Mouse (Mus musculus) cerebellum, adult 2 months (tissue): ENCODE measurements at regions not wholly inside any gene's neighbourhood (a gene's known extent, or its start where the extent isn't known, plus 50 kb on each side); places are given as distances from the start of the nearest gene placed in this dataset.

Experiments used
- CTCF ChIP-seq: fragments of 200-500 bp; IDR thresholded peaks from 2 replicates; pipeline ENCODE4 v1.5.1; 2011; ENCODE audit warnings: low read depth, mild to moderate bottlenecking, control low read depth, low read length, moderate library complexity, borderline replicate concordance; ENCODE audit not compliant: insufficient read depth
- POLR2A ChIP-seq: fragments of 200-500 bp; IDR thresholded peaks from 2 replicates; pipeline ENCODE4 v1.6.1; 2011; ENCODE audit warnings: low read length, control low read depth, borderline replicate concordance; ENCODE audit not compliant: insufficient read depth

- TF ChIP-seq CTCF, result no peak
- no peak for TF ChIP-seq POLR2A
Observed at GRCm38 (mm10) chr8:6288889-6289288, 1183.7 kb upstream of the Slc10a2 start.
